Mouse (Mus musculus) heart, embryonic 14.5 days (tissue): ENCODE results near the gene Kng2. TPM values are rescaled to one million over a fixed set of nuclear protein-coding genes. Genes with fewer than 3 reads are reported as not detected.
"Not testable (repeated sequence)": the region's sequence is repeated elsewhere in the genome, so short reads cannot be mapped to it uniquely, and the experiment has no call there.

Experiments used
- ATAC-seq: fragments of 200-750 bp; cut with Nextera tagmentation; 2 replicates; pipeline ENCODE4 v1.8.0; 2017; ENCODE audit warnings: low read depth, moderate TSS enrichment; ENCODE audit not compliant: insufficient number of reproducible peaks, insufficient read depth, low FRiP score
- H3K27ac ChIP-seq, 2 experiments: fragments of 200-500 bp in 1 of 2; fragments of 300-500 bp in 1 of 2; sonication (generic) in 1 of 2; replicated peaks in 1 of 2; 2 replicates each; pipeline ENCODE4 v1.5.1; 2012 to 2014; ENCODE audit warnings: low read depth in 2 of 2, low read length in 2 of 2, control low read depth in 1 of 2, mild to moderate bottlenecking in 1 of 2, mixed read lengths in 1 of 2; ENCODE audit not compliant: control insufficient read depth in 1 of 2, insufficient read depth in 1 of 2
- H3K27me3 ChIP-seq: fragments of 300-500 bp; sonication (generic); 2 replicates; pipeline ENCODE4 v1.6.1; 2014; ENCODE audit warnings: mild to moderate bottlenecking, low read length, control low read depth; ENCODE audit not compliant: control insufficient read depth, insufficient read depth
- H3K36me3 ChIP-seq: fragments of 300-500 bp; sonication (generic); 2 replicates; pipeline ENCODE4 v1.6.1; 2014; ENCODE audit warnings: mild to moderate bottlenecking, control low read depth, low read length, mixed read lengths; ENCODE audit not compliant: control insufficient read depth, insufficient read depth
- H3K4me1 ChIP-seq, 2 experiments: fragments of 200-500 bp in 1 of 2; fragments of 300-500 bp in 1 of 2; sonication (generic) in 1 of 2; 2 replicates each; pipeline ENCODE4 v1.6.1; 2012 to 2014; ENCODE audit warnings: low read length in 2 of 2, control low read depth in 1 of 2, mixed read lengths in 1 of 2; ENCODE audit not compliant: control insufficient read depth in 2 of 2, insufficient read depth in 2 of 2
- H3K4me2 ChIP-seq: fragments of 300-500 bp; sonication (generic); 2 replicates; pipeline ENCODE4 v1.6.1; 2014; ENCODE audit warnings: mild to moderate bottlenecking, low read length
- H3K4me3 ChIP-seq, 2 experiments: fragments of 200-500 bp in 1 of 2; fragments of 300-500 bp in 1 of 2; sonication (generic) in 1 of 2; 2 replicates each; pipeline ENCODE4 v1.5.1; 2012 to 2014; ENCODE audit warnings: low read length in 2 of 2, mild to moderate bottlenecking in 2 of 2, control low read depth in 1 of 2, low read depth in 1 of 2, moderate library complexity in 1 of 2; ENCODE audit not compliant: control insufficient read depth in 1 of 2, insufficient read depth in 1 of 2
- H3K9ac ChIP-seq: fragments of 300-500 bp; sonication (generic); 2 replicates; pipeline ENCODE4 v1.6.1; 2014; ENCODE audit warnings: mild to moderate bottlenecking, low read length
- H3K9me3 ChIP-seq: fragments of 300-500 bp; sonication (generic); 2 replicates; pipeline ENCODE4 v1.6.1; 2016; ENCODE audit warnings: low read length, control low read depth; ENCODE audit not compliant: control insufficient read depth
- WGBS: fragments of 180-500 bp; shearing (Covaris S2); extraction: QIAGEN DNeasy Blood & Tissue Kit; methylation state at CpG from one replicate; pipeline ENCODE4 v1.1.7; 2014; 5-methylcytosine and 5-hydroxymethylcytosine counted together
- polyA plus RNA-seq: library from polyadenylated mRNA; unstranded; fragments of >200 nt; fragmentation: Nextera tagmentation; extraction: Ambion mirVana; gene quantifications from 2 replicates; pipeline ENCODE4 v1.2.1, GENCODE M21; 2014

Kng2 gene
- polyA plus RNA-seq, 1 experiment from 2014 or later, result not detected

DNA sequence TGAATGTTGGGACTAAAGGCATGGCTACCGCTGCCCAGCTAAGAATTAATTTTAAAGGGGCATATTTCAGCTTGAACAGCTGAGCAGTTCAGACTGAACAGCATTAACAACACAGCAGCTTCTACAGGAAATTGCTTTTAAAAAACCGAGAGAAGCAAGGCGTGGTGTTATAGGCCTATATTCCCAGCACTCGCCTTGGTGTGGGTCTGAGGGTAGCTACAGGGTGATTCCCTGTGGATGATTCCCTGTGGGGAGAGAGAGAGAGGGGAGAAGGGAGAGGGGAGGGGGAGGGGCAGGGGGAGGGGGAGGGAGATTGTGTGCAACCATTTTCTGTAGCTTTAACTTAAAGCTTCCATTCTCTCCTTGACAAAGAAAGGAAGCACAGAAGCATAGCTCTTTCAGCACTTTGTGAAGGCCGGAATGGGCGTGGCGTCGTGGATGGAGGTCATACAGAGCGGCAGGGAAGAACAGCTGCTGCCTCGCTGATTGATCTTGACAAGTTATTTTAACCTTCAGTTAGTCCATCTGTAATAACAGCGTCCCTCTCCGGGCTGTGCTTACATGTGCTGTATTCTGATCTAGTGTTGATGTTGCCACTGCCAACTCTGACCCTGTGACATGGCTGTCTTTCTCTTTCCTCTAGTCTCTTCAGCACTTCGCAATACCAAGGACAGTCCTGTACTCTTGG, 73.7 kb downstream of the Kng2 start:
- Histone ChIP-seq H3K4me3 (no peak overlapping the region), H3K36me3 (no peaks in the 10 kb centered on the region), H3K27me3 (no peaks in the 10 kb centered on the region), H3K9ac (no peak overlapping the region), H3K4me2 (no peak overlapping the region), H3K4me1 (no peaks in the 10 kb centered on the region), H3K27ac (no peak overlapping the region), H3K9me3 (no peaks in the 10 kb centered on the region)
- ATAC-seq, result no peak
- 64% methylated on average over 13 of the region's 13 CpGs for WGBS

DNA sequence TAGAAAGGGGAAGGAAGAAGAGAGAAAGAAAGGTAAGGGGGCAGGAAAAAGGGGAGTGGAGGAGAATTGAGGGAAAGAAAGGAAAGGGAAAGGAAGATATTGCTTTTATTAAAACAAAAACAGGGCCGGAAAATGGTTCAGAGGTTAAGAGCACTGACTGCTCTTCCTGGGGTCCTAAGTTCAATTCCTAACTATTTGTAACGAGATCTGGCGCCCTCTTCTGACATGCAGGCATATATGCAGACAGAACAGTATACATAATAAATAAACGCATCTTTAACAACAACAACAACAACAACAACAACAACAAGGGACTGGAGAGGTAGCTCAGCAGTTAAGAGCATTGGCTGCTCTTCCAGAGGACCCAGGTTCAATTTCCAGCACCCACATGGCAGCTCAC, 76.2 kb downstream of the Kng2 start:
- Histone ChIP-seq H3K27me3 (no peaks in the 10 kb centered on the region), H3K9ac (no peak overlapping the region), H3K27ac (no peak overlapping the region), H3K4me2 (no peak overlapping the region), H3K4me1 (no peaks in the 10 kb centered on the region), H3K9me3 (no peaks in the 10 kb centered on the region), H3K4me3 (no peak overlapping the region), H3K36me3 (no peaks in the 10 kb centered on the region)
- ATAC-seq, result no peak
- 39% methylated on average over 4 of the region's 4 CpGs for WGBS

DNA sequence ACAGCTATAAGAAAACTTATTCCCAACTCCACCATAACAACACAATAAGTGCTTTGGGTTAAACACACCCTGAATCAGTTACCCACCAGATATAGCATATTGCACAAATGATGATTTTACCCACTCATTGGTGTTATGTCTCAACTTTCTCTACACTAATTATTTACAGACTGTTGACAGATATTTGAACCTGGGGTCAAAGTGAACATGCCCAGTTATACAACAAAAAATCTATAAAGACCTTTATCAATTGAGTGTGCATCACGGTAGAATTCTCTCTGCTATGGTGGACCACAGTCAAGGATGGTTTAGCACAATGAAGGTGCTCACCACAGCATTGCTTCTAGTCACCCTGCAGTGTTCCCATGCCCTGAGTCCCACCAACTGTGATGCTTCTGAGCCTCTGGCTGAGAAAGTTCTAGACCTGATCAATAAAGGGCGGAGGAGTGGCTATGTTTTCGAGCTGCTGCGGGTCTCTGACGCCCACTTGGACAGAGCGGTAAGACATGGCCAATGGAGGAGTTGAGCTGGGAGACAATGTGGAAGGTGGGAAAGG, 78.4 kb downstream of the Kng2 start, which contains the start of gene Hrg:
Gene Hrg (plus strand): TSS at position 233 of the 556 bp plus-strand sequence.
- H3K4me3 ChIP-seq, result no peak within 1 kb of the TSS
- 92% methylated on average over 6 of the region's 6 CpGs for WGBS
- H3K4me2 ChIP-seq, result no peak within 1 kb of the TSS
- H3K4me1 ChIP-seq, result no peaks in the 10 kb centered on the region
- ATAC-seq, result no peak
- no peaks in the 10 kb centered on the region for H3K36me3 ChIP-seq
- no peaks in the 10 kb centered on the region for H3K9me3 ChIP-seq
- no peak within 1 kb of the TSS for H3K9ac ChIP-seq
- no peak within 1 kb of the TSS for H3K27ac ChIP-seq
- H3K27me3 ChIP-seq, result no peaks in the 10 kb centered on the region

DNA sequence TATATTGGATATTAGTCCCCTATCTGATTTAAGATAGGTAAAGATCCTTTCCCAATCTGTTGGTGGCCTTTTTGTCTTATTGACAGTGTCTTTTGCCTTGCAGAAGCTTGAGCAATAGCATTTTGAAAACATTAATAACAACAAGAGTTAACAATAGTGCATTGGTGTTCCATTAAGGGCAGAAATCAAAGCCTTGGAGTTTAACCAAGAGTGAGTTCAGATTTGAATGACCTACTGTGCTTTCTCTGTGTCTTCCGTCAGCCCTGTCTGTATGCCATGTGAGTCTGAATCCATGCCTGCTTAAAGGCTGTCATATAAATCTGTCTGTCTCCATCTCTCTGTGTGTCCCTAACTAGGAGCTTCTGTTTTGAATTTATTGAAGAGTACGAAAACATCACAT, 81.9 kb downstream of the Kng2 start:
- Histone ChIP-seq H3K9me3 (no peaks in the 10 kb centered on the region), H3K9ac (no peak overlapping the region), H3K27ac (no peak overlapping the region), H3K36me3 (no peaks in the 10 kb centered on the region), H3K4me2 (no peak overlapping the region), H3K27me3 (no peaks in the 10 kb centered on the region), H3K4me1 (no peaks in the 10 kb centered on the region), H3K4me3 (no peak overlapping the region)
- WGBS, result 72% methylated on average over 2 of the region's 2 CpGs
- no peak for ATAC-seq

DNA sequence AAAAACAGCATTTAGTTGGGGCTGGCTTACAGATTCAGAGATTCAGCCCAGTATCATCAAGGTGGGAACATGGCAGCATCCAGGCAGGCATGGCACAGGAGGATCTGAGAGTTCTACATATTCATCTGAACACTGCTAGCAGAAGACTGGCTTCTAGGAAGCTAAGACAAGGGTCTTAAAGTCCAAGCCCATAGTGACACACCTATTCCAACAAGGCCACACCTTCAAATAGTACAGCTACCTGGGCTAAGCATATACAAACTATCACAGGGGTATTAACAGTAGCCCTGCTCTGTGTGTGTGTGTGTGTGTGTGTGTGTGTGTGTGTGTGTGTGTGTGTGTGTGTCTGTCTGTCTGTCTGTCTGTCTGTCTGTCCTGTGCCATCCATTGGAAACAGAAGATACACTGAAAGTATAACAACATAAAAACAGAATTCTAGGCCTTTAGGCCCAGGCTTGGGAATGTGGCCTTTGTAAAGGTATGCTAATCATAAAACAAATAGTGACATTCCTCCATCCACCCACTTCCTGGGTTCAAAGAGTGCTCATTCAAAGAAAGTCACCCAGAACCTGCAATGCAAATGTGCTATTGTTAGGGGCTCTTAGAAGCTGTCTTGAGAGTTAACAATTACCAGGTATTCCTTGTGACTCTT, 87.3 kb downstream of the Kng2 start:
- H3K4me2 ChIP-seq, H3K4me1 ChIP-seq, H3K9ac ChIP-seq, H3K36me3 ChIP-seq, H3K4me3 ChIP-seq, H3K27ac ChIP-seq, ATAC-seq, H3K9me3 ChIP-seq, H3K27me3 ChIP-seq: not testable (repeated sequence)

DNA sequence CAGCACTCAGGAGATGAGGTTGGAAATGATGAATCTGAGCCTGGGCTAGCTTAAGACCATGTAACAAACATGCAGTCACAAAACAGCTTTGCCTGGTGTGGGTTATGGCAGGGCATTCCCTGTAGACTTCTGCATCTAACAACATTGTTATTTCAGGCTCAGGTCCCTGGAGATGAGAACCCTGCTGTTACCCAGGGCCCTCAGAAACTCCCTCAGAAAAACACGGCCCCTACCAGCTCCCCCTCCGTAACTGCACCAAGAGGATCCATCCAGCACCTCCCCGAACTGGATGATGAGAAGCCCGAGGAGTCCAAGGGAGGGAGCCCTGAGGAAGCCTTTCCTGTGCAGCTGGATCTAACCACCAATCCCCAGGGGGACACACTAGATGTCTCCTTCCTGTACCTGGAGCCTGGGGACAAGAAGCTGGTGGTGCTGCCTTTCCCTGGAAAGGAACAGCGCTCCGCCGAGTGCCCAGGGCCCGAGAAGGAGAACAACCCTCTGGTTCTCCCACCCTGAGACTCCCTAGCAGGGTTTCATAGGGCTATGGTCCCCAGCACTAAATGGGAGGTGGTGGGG, 90.1 kb downstream of the Kng2 start:
- Histone ChIP-seq H3K9me3 (no peaks in the 10 kb centered on the region), H3K4me2 (no peak overlapping the region), H3K4me1 (no peaks in the 10 kb centered on the region), H3K27ac (no peak overlapping the region), H3K27me3 (no peaks in the 10 kb centered on the region), H3K4me3 (no peak overlapping the region), H3K9ac (no peak overlapping the region), H3K36me3 (no peaks in the 10 kb centered on the region)
- WGBS, result 76% methylated on average over 8 of the region's 8 CpGs
- ATAC-seq, result no peak

DNA sequence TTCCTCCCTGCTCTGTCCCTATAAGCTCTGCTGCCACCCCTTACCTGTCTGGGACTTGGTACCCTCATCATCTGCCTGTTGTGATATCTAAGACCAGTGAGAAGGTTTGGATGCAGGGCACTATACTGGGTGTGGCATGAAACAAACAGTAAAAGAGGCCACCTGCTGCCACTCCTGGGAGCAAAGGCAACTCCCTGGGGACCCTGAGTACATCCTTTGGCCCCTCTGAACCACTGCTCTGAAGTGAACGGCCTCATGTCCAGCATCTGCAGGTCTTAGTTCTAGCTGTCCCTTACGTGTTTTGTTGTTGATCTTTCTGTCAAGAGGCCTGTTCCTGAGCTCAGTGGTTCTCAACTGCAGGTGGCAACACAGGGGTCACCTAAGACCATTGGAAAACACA, 90.7 kb downstream of the Kng2 start:
- H3K27ac ChIP-seq, result no peak overlapping the region
- H3K36me3 ChIP-seq, result no peaks in the 10 kb centered on the region
- no peak overlapping the region for H3K4me2 ChIP-seq
- no peaks in the 10 kb centered on the region for H3K9me3 ChIP-seq
- no peaks in the 10 kb centered on the region for H3K27me3 ChIP-seq
- no peak for ATAC-seq
- 66% methylated on average over 2 of the region's 2 CpGs for WGBS
- H3K4me1 ChIP-seq, result no peaks in the 10 kb centered on the region
- H3K4me3 ChIP-seq, result no peak overlapping the region
- H3K9ac ChIP-seq, result no peak overlapping the region
